Mouse (Mus musculus) embryonic facial prominence, embryonic 13.5 days (tissue): Measurements from ENCODE around the gene Cfap126. TPM values are rescaled to one million over a fixed set of nuclear protein-coding genes. Genes with fewer than 3 reads are reported as not detected.
A peak's percentile ranks its signal among the peaks of the same experiment; 100 is the strongest.

Source experiments
- ATAC-seq: fragments of 200-750 bp; cut with Nextera tagmentation; 2 replicates; pipeline ENCODE4 v1.8.0; 2017; ENCODE audit warnings: low read depth; ENCODE audit not compliant: insufficient number of reproducible peaks, insufficient read depth, low FRiP score, low TSS enrichment
- H3K27ac ChIP-seq: fragments of 300-500 bp; sonication (generic); 2 replicates; pipeline ENCODE4 v1.5.1; 2015; ENCODE audit warnings: moderate library complexity, mild to moderate bottlenecking, inconsistent platforms
- H3K27me3 ChIP-seq: fragments of 300-500 bp; sonication (generic); 2 replicates; pipeline ENCODE4 v1.6.1; 2015; ENCODE audit warnings: mild to moderate bottlenecking, inconsistent platforms
- H3K36me3 ChIP-seq: fragments of 300-500 bp; sonication (generic); 2 replicates; pipeline ENCODE4 v1.6.1; 2015; ENCODE audit warnings: mild to moderate bottlenecking, inconsistent platforms
- H3K4me1 ChIP-seq: fragments of 300-500 bp; sonication (generic); 2 replicates; pipeline ENCODE4 v1.6.1; 2015; ENCODE audit warnings: inconsistent platforms
- H3K4me2 ChIP-seq: fragments of 300-500 bp; sonication (generic); 2 replicates; pipeline ENCODE4 v1.6.1; 2015; ENCODE audit warnings: moderate library complexity, mild to moderate bottlenecking, inconsistent platforms
- H3K4me3 ChIP-seq: fragments of 300-500 bp; sonication (generic); 2 replicates; pipeline ENCODE4 v1.5.1; 2015; ENCODE audit warnings: mild to moderate bottlenecking, inconsistent platforms
- H3K9ac ChIP-seq: fragments of 300-500 bp; sonication (generic); 2 replicates; pipeline ENCODE4 v1.6.1; 2015; ENCODE audit warnings: mild to moderate bottlenecking, inconsistent platforms
- H3K9me3 ChIP-seq: fragments of 300-500 bp; sonication (generic); 2 replicates; pipeline ENCODE4 v1.6.1; 2016; ENCODE audit warnings: inconsistent platforms
- WGBS: fragments of 180-500 bp; shearing (Covaris S2); methylation state at CpG from one replicate; pipeline ENCODE4 v1.1.7; 2015; ENCODE audit warnings: mixed read lengths; 5-methylcytosine and 5-hydroxymethylcytosine counted together
- microRNA-seq: library from miRNA; unstranded; fragments of <30 nt; microRNA quantifications from one replicate; pipeline ENCODE4, GENCODE M21; 2016
- polyA plus RNA-seq: library from polyadenylated mRNA; unstranded; fragments of >200 nt; fragmentation: Nextera tagmentation; extraction: Ambion mirVana; gene quantifications from 2 replicates; pipeline ENCODE4 v1.2.1, GENCODE M21; 2015

The Cfap126 gene
- polyA plus RNA-seq, 1 experiment from 2014 or later: 2.1 TPM

DNA sequence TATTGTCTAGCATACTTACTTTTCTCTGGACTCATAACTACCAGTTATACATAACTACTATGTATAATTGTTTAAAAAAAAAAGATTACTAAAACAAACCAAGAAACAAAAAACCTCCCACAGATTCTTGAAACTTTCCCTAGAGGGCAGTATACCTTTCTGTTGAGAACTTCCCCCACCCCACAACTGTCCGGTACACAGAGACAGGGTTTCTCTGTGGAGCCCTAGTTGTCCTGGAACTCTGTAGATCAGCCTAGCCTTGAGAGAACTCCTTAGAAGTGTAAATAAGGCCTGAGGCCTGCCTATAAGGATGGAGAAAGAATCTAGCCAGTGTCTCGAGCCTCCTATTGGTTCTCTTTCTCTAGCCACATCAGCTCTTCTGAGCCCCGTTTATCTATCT lies 50.5 kb downstream of the Cfap126 start:
- H3K4me2 ChIP-seq: no peak overlapping the region
- WGBS: 35% methylated on average over 3 of the region's 3 CpGs
- H3K27me3 ChIP-seq: peaks cover 13% of the 10 kb centered on the region
- H3K4me3 ChIP-seq: no peak overlapping the region
- no peak overlapping the region for H3K9ac ChIP-seq
- no peak overlapping the region for H3K27ac ChIP-seq
- H3K9me3 ChIP-seq: no peaks in the 10 kb centered on the region
- ATAC-seq: no peak
- peaks cover 10% of the 10 kb centered on the region for H3K4me1 ChIP-seq
- H3K36me3 ChIP-seq: no peaks in the 10 kb centered on the region

DNA sequence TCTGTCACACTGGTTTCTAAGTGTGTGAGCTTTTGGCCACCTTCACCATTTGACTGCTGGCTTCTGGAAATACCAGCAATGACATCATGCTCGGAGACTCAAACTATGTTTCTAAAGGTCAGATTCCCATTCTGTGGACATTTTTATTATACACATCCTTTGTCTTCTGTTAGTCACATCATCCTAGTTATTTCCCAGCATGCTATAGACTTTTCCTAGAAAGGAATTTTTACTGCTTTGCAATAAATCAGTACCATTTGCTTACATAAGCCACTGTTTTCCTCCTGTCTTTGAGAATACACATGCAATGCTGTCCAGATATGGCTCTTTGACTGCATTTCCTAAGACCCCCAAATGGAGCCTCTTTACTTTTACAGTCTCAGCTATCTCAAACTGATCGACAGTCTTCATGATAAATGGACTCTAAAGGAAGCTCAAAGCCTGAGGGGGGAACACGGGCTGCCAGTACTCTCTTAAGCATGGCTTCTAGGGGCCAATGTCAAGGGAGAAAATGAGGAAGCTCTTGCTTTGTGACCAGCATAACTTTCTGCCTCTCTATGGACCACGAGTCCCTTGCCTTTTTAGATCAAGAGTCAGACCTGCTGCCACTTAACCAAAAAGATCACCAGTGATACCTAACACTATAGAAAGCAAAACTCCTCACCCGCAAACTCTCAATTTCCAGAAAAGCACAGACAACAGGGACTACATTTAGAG lies 52.1 kb downstream of the Cfap126 start:
- no peak for ATAC-seq

DNA sequence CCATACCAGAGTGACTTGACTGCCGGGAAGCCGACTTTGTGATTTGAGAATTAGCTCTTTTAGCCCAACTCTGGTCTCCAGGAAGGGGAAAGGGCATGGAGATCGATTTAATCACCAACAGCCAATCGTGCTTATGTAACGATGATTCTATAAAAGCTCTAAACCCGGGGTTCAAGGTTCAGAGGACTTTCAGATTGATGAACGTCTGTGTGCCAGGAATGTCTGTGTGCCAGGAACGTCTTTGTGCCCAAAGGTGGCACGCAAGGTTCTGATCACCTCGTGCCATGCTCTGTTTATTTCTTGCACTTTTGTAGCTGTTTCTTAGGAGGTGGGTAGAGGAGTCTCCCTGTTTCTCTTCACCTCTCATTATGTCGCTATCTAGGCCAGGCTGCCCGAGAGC lies 55.2 kb downstream of the Cfap126 start:
- Histone ChIP-seq H3K27ac (no peak overlapping the region), H3K9me3 (no peaks in the 10 kb centered on the region), H3K4me3 (no peak overlapping the region), H3K27me3 (no peaks in the 10 kb centered on the region), H3K9ac (no peak overlapping the region), H3K4me1 (no peaks in the 10 kb centered on the region), H3K36me3 (no peaks in the 10 kb centered on the region), H3K4me2 (no peak overlapping the region)
- WGBS: 88% methylated on average over 12 of the region's 12 CpGs
- ATAC-seq: no peak

More for the DNA sequence above, 52.1 kb downstream of the Cfap126 start:
- H3K4me1 ChIP-seq: no peaks in the 10 kb centered on the region
- H3K9me3 ChIP-seq: no peaks in the 10 kb centered on the region
- no peak overlapping the region for H3K27ac ChIP-seq
- no peak overlapping the region for H3K4me3 ChIP-seq
- H3K27me3 ChIP-seq: 0 out of 2 replicates have a peak, but pooled peaks cover 3% of the 10 kb centered on the region
- no peaks in the 10 kb centered on the region for H3K36me3 ChIP-seq
- H3K4me2 ChIP-seq: no peak overlapping the region
- 79% methylated on average over 5 of the region's 5 CpGs for WGBS
- H3K9ac ChIP-seq: no peak overlapping the region

DNA sequence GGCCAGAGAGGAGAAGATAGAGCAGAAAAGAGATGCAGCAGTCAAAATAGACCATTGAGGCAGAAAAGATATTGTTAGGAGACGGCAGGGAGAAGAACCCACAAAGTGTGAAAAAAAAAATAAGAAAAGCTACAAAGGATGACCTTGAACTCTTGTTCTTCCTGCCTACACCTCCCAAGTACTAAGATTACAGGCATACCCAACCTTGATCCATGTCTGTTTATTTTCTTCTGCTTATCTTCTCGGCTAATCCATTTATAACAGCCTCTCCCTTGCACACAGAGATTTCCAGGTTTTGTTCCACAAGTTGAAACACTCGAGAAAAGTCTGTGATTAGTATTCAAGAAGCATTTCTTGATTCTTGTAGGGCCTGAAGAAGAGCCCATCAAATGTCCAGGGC lies 56.2 kb downstream of the Cfap126 start:
- H3K9ac ChIP-seq: no peak overlapping the region
- H3K27ac ChIP-seq: no peak overlapping the region
- H3K4me3 ChIP-seq: no peak overlapping the region
- H3K9me3 ChIP-seq: no peaks in the 10 kb centered on the region
- H3K4me1 ChIP-seq: no peaks in the 10 kb centered on the region
- H3K36me3 ChIP-seq: no peaks in the 10 kb centered on the region
- no peak overlapping the region for H3K4me2 ChIP-seq
- H3K27me3 ChIP-seq: no peaks in the 10 kb centered on the region
- WGBS: 66% methylated on average over 3 of the region's 3 CpGs
- no peak for ATAC-seq

DNA sequence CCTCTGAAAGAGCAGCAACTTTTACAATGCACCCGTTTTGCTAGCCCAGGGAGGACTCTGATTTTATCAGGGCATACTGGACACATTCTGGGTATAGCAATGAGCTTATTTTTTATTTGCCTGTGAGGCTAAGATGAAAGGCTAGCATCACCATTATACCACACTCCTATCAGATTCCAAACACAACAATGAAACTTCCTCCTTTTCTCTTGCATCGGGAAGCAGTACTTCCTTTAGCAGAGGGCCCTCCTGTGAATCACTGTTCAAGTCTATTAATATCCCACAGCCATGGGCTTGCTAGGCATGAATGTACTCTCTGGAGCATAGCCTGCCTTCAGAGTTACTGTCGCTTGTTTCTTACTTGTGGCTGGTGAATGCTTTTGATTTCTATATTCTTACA lies 57.4 kb downstream of the Cfap126 start:
- no peaks in the 10 kb centered on the region for H3K9me3 ChIP-seq
- no peak overlapping the region for H3K4me2 ChIP-seq
- peak overlapping the region; percentile 22; the same call in 1 of the 2 replicates for H3K27ac ChIP-seq
- H3K9ac ChIP-seq: no peak overlapping the region
- no peak for ATAC-seq
- no peaks in the 10 kb centered on the region for H3K4me1 ChIP-seq
- 54% methylated on average over 3 of the region's 3 CpGs for WGBS
- H3K4me3 ChIP-seq: no peak overlapping the region
- H3K36me3 ChIP-seq: no peaks in the 10 kb centered on the region
- H3K27me3 ChIP-seq: no peaks in the 10 kb centered on the region

DNA sequence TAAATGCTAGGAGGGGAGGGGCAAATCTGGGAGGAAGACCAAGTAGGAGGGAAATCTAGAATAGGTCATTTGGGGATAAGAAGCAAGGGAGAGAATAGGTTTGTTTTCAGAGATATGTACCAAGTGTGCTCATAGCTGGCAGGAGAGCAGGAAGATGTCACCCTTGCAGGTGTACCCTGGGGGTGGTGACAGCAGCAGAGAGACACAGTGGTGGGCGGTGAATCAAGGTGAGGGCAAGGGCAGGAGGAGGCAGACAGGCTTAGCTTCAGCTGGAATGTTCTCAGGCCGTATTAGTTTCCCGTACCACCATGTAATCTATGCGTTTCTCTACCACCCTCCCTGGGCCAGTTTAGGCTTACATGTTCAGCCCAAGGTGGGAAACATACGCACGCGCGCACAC lies 59.1 kb downstream of the Cfap126 start:
- H3K27ac ChIP-seq: no peak overlapping the region
- 91% methylated on average over 8 of the region's 8 CpGs for WGBS
- H3K9ac ChIP-seq: no peak overlapping the region
- no peaks in the 10 kb centered on the region for H3K4me1 ChIP-seq
- H3K27me3 ChIP-seq: no peaks in the 10 kb centered on the region
- ATAC-seq: no peak
- H3K9me3 ChIP-seq: no peaks in the 10 kb centered on the region
- no peaks in the 10 kb centered on the region for H3K36me3 ChIP-seq
- H3K4me2 ChIP-seq: no peak overlapping the region
- no peak overlapping the region for H3K4me3 ChIP-seq

Small RNA genes within 50 kb of the gene (microRNA-seq; reads per million reads assigned to microRNA genes)
- gene Gm27552: not detected
- not detected for gene Gm27844
- gene Mir6546: 0.74 reads per million

Other genes with a start within 250 kb of the Cfap126 start
- 7.3 and 7.8 TPM in 2 replicates for gene Atf6, start 246.1 kb upstream of the Cfap126 start, polyA plus RNA-seq
- gene Gm26620, start 228.9 kb upstream of the Cfap126 start, polyA plus RNA-seq: 0.42 and 0.83 TPM in 2 replicates
- 52.3 and 54.4 TPM in 2 replicates for gene Dusp12, start 228.4 kb upstream of the Cfap126 start, polyA plus RNA-seq
- gene Fcrlb, start 201.0 kb upstream of the Cfap126 start, polyA plus RNA-seq: not detected in 2 replicates
- gene Fcrla, start 186.3 kb upstream of the Cfap126 start, polyA plus RNA-seq: not detected in 2 replicates
- gene Fcgr2b, start 137.4 kb upstream of the Cfap126 start, polyA plus RNA-seq: 0.80 and 1.0 TPM in 2 replicates
- gene Fcgr4, start 95.0 kb upstream of the Cfap126 start, polyA plus RNA-seq: 0.41 and 0.55 TPM in 2 replicates
- gene Fcgr3, start 49.0 kb upstream of the Cfap126 start, polyA plus RNA-seq: 9.4 and 10.1 TPM in 2 replicates
- 249 and 258 TPM in 2 replicates for gene Sdhc, start 36.7 kb downstream of the Cfap126 start, polyA plus RNA-seq
- gene Mpz, start 36.8 kb downstream of the Cfap126 start, polyA plus RNA-seq: 7.7 and 9.4 TPM in 2 replicates
- gene Pcp4l1, start 82.3 kb downstream of the Cfap126 start, polyA plus RNA-seq: 20.6 and 25.2 TPM in 2 replicates
- 0.10 and 0.28 TPM in 2 replicates for gene Nr1i3, start 100.1 kb downstream of the Cfap126 start, polyA plus RNA-seq
- gene Tomm40l, start 108.6 kb downstream of the Cfap126 start, polyA plus RNA-seq: 30.2 and 30.9 TPM in 2 replicates
- 0.80 and 56.2 TPM in 2 replicates for gene Apoa2, start 111.1 kb downstream of the Cfap126 start, polyA plus RNA-seq
- 40.7 and 41.9 TPM in 2 replicates for gene Fcer1g, start 120.4 kb downstream of the Cfap126 start, polyA plus RNA-seq
- 23.6 and 25.6 TPM in 2 replicates for gene Adamts4, start 136.5 kb downstream of the Cfap126 start, polyA plus RNA-seq
- gene Ndufs2, start 137.5 kb downstream of the Cfap126 start, polyA plus RNA-seq: 232 and 248 TPM in 2 replicates
- gene B4galt3, start 156.4 kb downstream of the Cfap126 start, polyA plus RNA-seq: 82.1 and 84.2 TPM in 2 replicates
- 60.5 and 64.9 TPM in 2 replicates for gene Ppox, start 167.3 kb downstream of the Cfap126 start, polyA plus RNA-seq
- 116 and 127 TPM in 2 replicates for gene Usp21, start 174.1 kb downstream of the Cfap126 start, polyA plus RNA-seq
- 109 and 118 TPM in 2 replicates for gene Ufc1, start 181.1 kb downstream of the Cfap126 start, polyA plus RNA-seq
- gene Dedd, start 215.2 kb downstream of the Cfap126 start, polyA plus RNA-seq: 58.4 and 59.6 TPM in 2 replicates
- 43.4 and 44.9 TPM in 2 replicates for gene Nit1, start 231.7 kb downstream of the Cfap126 start, polyA plus RNA-seq
- 119 and 125 TPM in 2 replicates for gene Pfdn2, start 231.8 kb downstream of the Cfap126 start, polyA plus RNA-seq
- gene Klhdc9, start 246.9 kb downstream of the Cfap126 start, polyA plus RNA-seq: 1.2 and 1.9 TPM in 2 replicates